Mouse (Mus musculus) myocyte (in vitro differentiated cells): ENCODE results near the gene Utp14b. TPM values are rescaled to one million over a fixed set of nuclear protein-coding genes. Genes with fewer than 3 reads are reported as not detected.

Experiments
- H3K27me3 ChIP-seq: one replicate; pipeline ENCODE4 v1.6.1; 2011; ENCODE audit not compliant: control insufficient read depth, insufficient read depth, insufficient read length
- H3K36me3 ChIP-seq: one replicate; pipeline ENCODE4 v1.6.1; 2011; ENCODE audit not compliant: control insufficient read depth, insufficient read depth
- H3K4me2 ChIP-seq: one replicate; pipeline ENCODE4 v1.6.1; 2011; ENCODE audit warnings: low read depth, control low read depth
- H3K4me3 ChIP-seq: one replicate; pipeline ENCODE4 v1.5.1; 2011; ENCODE audit warnings: mild to moderate bottlenecking, control low read depth, moderate library complexity
- H3K79me2 ChIP-seq: one replicate; pipeline ENCODE4 v1.6.1; 2011; ENCODE audit not compliant: control insufficient read depth, insufficient read depth
- H3ac ChIP-seq: one replicate; pipeline ENCODE4 v1.6.1; 2011; ENCODE audit not compliant: control insufficient read depth, insufficient read length
- CEBPB ChIP-seq: IDR thresholded peaks from 2 replicates; pipeline ENCODE4 v1.6.1; 2011; ENCODE audit warnings: mild to moderate bottlenecking, moderate library complexity; ENCODE audit not compliant: poor library complexity, insufficient read depth, severe bottlenecking
- E2F4 ChIP-seq: IDR thresholded peaks from one replicate; pipeline ENCODE4 v1.6.1; 2011; ENCODE audit warnings: mild to moderate bottlenecking, control low read depth, moderate library complexity; ENCODE audit not compliant: insufficient read depth
- MAX ChIP-seq: IDR thresholded peaks from one replicate; pipeline ENCODE4 v1.6.1; 2011; ENCODE audit warnings: low read depth, mild to moderate bottlenecking, control low read depth
- MYOD1 ChIP-seq, 3 experiments: IDR thresholded peaks; one replicate each; pipeline ENCODE4 v1.6.1; 2011; ENCODE audit warnings: control low read depth in 2 of 3, low read depth in 2 of 3, mild to moderate bottlenecking in 2 of 3, moderate library complexity in 1 of 3; ENCODE audit not compliant: insufficient read length in 2 of 3, control insufficient read depth in 1 of 3
- MYOG ChIP-seq, 3 experiments: IDR thresholded peaks; one replicate each; pipeline ENCODE4 v1.6.1; 2011; ENCODE audit warnings: control low read depth in 2 of 3, low read depth in 2 of 3, mild to moderate bottlenecking in 2 of 3; ENCODE audit not compliant: insufficient read length in 2 of 3, control insufficient read depth in 1 of 3, insufficient read depth in 1 of 3
- POLR2A ChIP-seq: IDR thresholded peaks from one replicate; pipeline ENCODE4 v1.6.1; 2011; ENCODE audit warnings: low read depth, mild to moderate bottlenecking, control low read depth, moderate library complexity; ENCODE audit not compliant: insufficient read length
- POLR2AphosphoS2 ChIP-seq: IDR thresholded peaks from one replicate; pipeline ENCODE4 v1.6.1; 2011; ENCODE audit warnings: low read depth, control low read depth; ENCODE audit not compliant: insufficient read length
- REST ChIP-seq: IDR thresholded peaks from one replicate; pipeline ENCODE4 v1.6.1; 2011; ENCODE audit warnings: mild to moderate bottlenecking, control low read depth, moderate library complexity; ENCODE audit not compliant: insufficient read depth, insufficient read length
- SRF ChIP-seq: IDR thresholded peaks from one replicate; pipeline ENCODE4 v1.6.1; 2011; ENCODE audit warnings: low read depth; ENCODE audit not compliant: control insufficient read depth, insufficient read length
- TCF12 ChIP-seq: IDR thresholded peaks from one replicate; pipeline ENCODE4 v1.6.1; 2011; ENCODE audit warnings: mild to moderate bottlenecking, control low read depth; ENCODE audit not compliant: poor library complexity, insufficient read depth, severe bottlenecking
- TCF3 ChIP-seq: IDR thresholded peaks from one replicate; pipeline ENCODE4 v1.6.1; 2011; ENCODE audit warnings: low read depth, control low read depth; ENCODE audit not compliant: insufficient read length
- USF1 ChIP-seq: IDR thresholded peaks from one replicate; pipeline ENCODE4 v1.6.1; 2011; ENCODE audit warnings: low read depth, mild to moderate bottlenecking, control low read depth, moderate library complexity
- polyA plus RNA-seq: library from polyadenylated mRNA; unstranded; fragments of >200 nt; fragmentation: generic; extraction: Trizol; gene quantifications from one replicate; pipeline ENCODE4 v1.2.1, GENCODE M21; 2012; ENCODE audit warnings: missing spikeins

The Utp14b gene
- polyA plus RNA-seq, 1 experiment, result 3.0 TPM

GRCm38 (mm10) chr1:78624352-78624751 is 33.5 kb upstream of the Utp14b start:
- no peak for TF ChIP-seq TCF3
- no peak for TF ChIP-seq POLR2AphosphoS2
- TF ChIP-seq E2F4, result no peak
- no peak for TF ChIP-seq USF1
- TF ChIP-seq REST, result no peak
- TF ChIP-seq SRF, result no peak
- TF ChIP-seq TCF12, result no peak
- TF ChIP-seq MYOG (IDR thresholded peaks at IDR 0.05; ENCODE audit: control insufficient read depth in 1 of 3, insufficient read depth in 1 of 3, insufficient read length in 2 of 3, low read depth in 2 of 3), result no peak
- TF ChIP-seq POLR2A, result no peak
- no peak for TF ChIP-seq MYOD1 (IDR thresholded peaks at IDR 0.05; ENCODE audit: control insufficient read depth in 1 of 3, insufficient read length in 2 of 3, low read depth in 2 of 3)
- no peak for TF ChIP-seq MAX
- TF ChIP-seq CEBPB, result no peak
- Histone ChIP-seq H3K36me3 (no peaks in the 10 kb centered on the region), H3ac (no peak overlapping the region), H3K79me2 (no peaks in the 10 kb centered on the region), H3K27me3 (no peaks in the 10 kb centered on the region), H3K4me3 (no peak overlapping the region), H3K4me2 (no peak overlapping the region)

DNA sequence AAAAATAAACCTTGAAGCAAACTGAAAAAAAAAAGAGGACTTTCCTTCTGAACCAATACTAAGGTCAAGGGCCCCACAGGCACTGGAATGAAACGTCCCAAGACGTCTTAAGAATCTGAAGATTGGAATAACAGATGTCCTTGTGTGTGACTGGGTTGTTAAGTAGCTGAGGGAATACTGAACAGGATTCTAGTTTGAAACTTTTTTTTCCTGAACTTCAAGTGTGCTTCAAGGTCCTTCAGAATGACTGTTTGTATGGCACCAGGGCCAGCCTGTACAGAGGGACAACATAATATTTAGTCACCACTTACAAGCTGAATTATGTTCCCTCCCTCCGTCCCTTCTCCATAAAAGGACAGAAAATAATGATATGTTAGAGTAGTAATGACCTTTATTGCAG is 23.4 kb upstream of the Utp14b start:
- no peak overlapping the region for H3K4me2 ChIP-seq
- no peak overlapping the region for H3K4me3 ChIP-seq
- no peak overlapping the region for H3ac ChIP-seq
- TF ChIP-seq REST, result no peak
- no peak for TF ChIP-seq E2F4
- TF ChIP-seq MAX, result no peak
- no peak for TF ChIP-seq CEBPB
- no peak for TF ChIP-seq POLR2AphosphoS2
- TF ChIP-seq MYOD1 (IDR thresholded peaks at IDR 0.05; ENCODE audit: control insufficient read depth in 1 of 3, insufficient read length in 2 of 3, low read depth in 2 of 3), result no peak
- no peak for TF ChIP-seq TCF12
- TF ChIP-seq USF1, result no peak
- TF ChIP-seq MYOG (IDR thresholded peaks at IDR 0.05; ENCODE audit: control insufficient read depth in 1 of 3, insufficient read depth in 1 of 3, insufficient read length in 2 of 3, low read depth in 2 of 3), result no peak
- no peak for TF ChIP-seq SRF
- no peak for TF ChIP-seq POLR2A
- no peak for TF ChIP-seq TCF3
- no peaks in the 10 kb centered on the region for H3K79me2 ChIP-seq
- no peaks in the 10 kb centered on the region for H3K36me3 ChIP-seq
- H3K27me3 ChIP-seq, result no peaks in the 10 kb centered on the region

GRCm38 (mm10) chr1:78640871-78641270 is 17.0 kb upstream of the Utp14b start:
- H3K36me3 ChIP-seq, result no peaks in the 10 kb centered on the region
- H3K79me2 ChIP-seq, result no peaks in the 10 kb centered on the region
- no peaks in the 10 kb centered on the region for H3K27me3 ChIP-seq
- no peak overlapping the region for H3K4me2 ChIP-seq
- H3ac ChIP-seq, result no peak overlapping the region
- TF ChIP-seq E2F4 (no peak), TCF12 (no peak), CEBPB (no peak), TCF3 (no peak), USF1 (no peak), POLR2A (no peak), SRF (no peak), MYOD1 (IDR thresholded peaks at IDR 0.05; ENCODE audit: control insufficient read depth in 1 of 3, insufficient read length in 2 of 3, low read depth in 2 of 3) (no peak)
- H3K4me3 ChIP-seq, result no peak overlapping the region

GRCm38 (mm10) chr1:78641791-78642190 is 16.0 kb upstream of the Utp14b start:
- H3K4me2 ChIP-seq, result no peak overlapping the region
- no peaks in the 10 kb centered on the region for H3K79me2 ChIP-seq
- no peaks in the 10 kb centered on the region for H3K27me3 ChIP-seq
- no peak overlapping the region for H3K4me3 ChIP-seq
- H3K36me3 ChIP-seq, result no peaks in the 10 kb centered on the region
- no peak overlapping the region for H3ac ChIP-seq
- TF ChIP-seq MYOD1 (IDR thresholded peaks at IDR 0.05; ENCODE audit: control insufficient read depth in 1 of 3, insufficient read length in 2 of 3, low read depth in 2 of 3), result no peak
- TF ChIP-seq POLR2A, result no peak
- no peak for TF ChIP-seq POLR2AphosphoS2
- no peak for TF ChIP-seq CEBPB
- TF ChIP-seq TCF12, result no peak
- no peak for TF ChIP-seq REST
- no peak for TF ChIP-seq MAX
- no peak for TF ChIP-seq MYOG (IDR thresholded peaks at IDR 0.05; ENCODE audit: control insufficient read depth in 1 of 3, insufficient read depth in 1 of 3, insufficient read length in 2 of 3, low read depth in 2 of 3)
- TF ChIP-seq USF1, result no peak
- no peak for TF ChIP-seq E2F4
- no peak for TF ChIP-seq TCF3
- TF ChIP-seq SRF, result no peak

DNA sequence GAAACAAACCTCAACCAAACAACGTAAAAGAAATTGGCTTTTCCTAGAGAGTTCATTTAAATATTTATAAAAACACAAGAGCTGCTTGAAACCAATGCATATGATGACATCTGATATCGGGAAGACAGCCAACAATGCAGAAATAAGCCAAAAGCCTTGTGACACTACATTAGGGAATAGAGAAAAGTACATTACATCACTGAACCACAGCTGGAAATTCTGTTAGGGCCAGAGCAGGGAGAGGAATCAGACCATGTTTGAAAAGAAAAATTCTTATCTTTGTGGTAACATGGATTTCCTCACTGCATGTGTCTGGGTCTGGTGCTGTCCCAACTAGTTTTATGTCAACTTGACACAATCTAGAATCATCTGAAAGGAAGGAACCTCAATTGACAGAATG is 15.6 kb upstream of the Utp14b start:
- TF ChIP-seq MYOD1 (IDR thresholded peaks at IDR 0.05; ENCODE audit: control insufficient read depth in 1 of 3, insufficient read length in 2 of 3, low read depth in 2 of 3), result no peak
- Histone ChIP-seq H3K4me2 (no peak overlapping the region), H3K4me3 (no peak overlapping the region), H3ac (no peak overlapping the region), H3K79me2 (no peaks in the 10 kb centered on the region), H3K36me3 (no peaks in the 10 kb centered on the region), H3K27me3 (no peaks in the 10 kb centered on the region)
